Mouse (Mus musculus): ENCODE measurements around the gene Tsen34. TPM values are rescaled to one million over a fixed set of nuclear protein-coding genes. Genes with fewer than 3 reads are reported as not detected.
"Not testable (repeated sequence)": the region's sequence is repeated elsewhere in the genome, so short reads cannot be mapped to it uniquely, and the experiment has no call there.

Gene Tsen34
- polyA plus RNA-seq, 2 experiments from 2014 or later: 9.2 to 11.2 TPM

GRCm38 (mm10) chr7:3732675-3733074 lies 40.0 kb downstream of the Tsen34 start:
- ATAC-seq: not testable (repeated sequence)

Other genes with a start within 250 kb of the Tsen34 start
- not detected for gene Tarm1, start 190.2 kb upstream of the Tsen34 start, polyA plus RNA-seq (2017; shearing (Covaris generic))
- under 1 TPM in 1 of 2 experiments, not detected in 1; 0.24 TPM for gene Oscar, start 76.7 kb upstream of the Tsen34 start, polyA plus RNA-seq (2017; shearing (Covaris generic))
- 100 to 1,000 TPM; 538 to 754 TPM for gene Ndufa3, start 75.5 kb upstream of the Tsen34 start, polyA plus RNA-seq (2017; shearing (Covaris generic))
- gene Tfpt, start 62.9 kb upstream of the Tsen34 start, polyA plus RNA-seq (2017; shearing (Covaris generic)): 10 to 100 TPM; 16.0 to 21.3 TPM
- gene Prpf31, start 62.9 kb upstream of the Tsen34 start, polyA plus RNA-seq (2017; shearing (Covaris generic)): 100 to 1,000 TPM in 1 of 2 experiments, 10 to 100 TPM in 1; 95.1 to 114 TPM
- gene Cnot3, start 47.6 kb upstream of the Tsen34 start, polyA plus RNA-seq (2017; shearing (Covaris generic)): 10 to 100 TPM; 30.3 to 50.6 TPM
- gene Leng1, start 27.0 kb upstream of the Tsen34 start, polyA plus RNA-seq (2017; shearing (Covaris generic)): 1 to 10 TPM; 6.8 to 8.6 TPM
- 10 to 100 TPM; 11.0 to 17.7 TPM for gene Tmc4, start 15.3 kb upstream of the Tsen34 start, polyA plus RNA-seq (2017; shearing (Covaris generic))
- gene Mboat7, start 660 bp downstream of the Tsen34 start, polyA plus RNA-seq (2017; shearing (Covaris generic)): 10 to 100 TPM; 19.4 to 25.7 TPM
- gene Rps9, start 11.1 kb downstream of the Tsen34 start, polyA plus RNA-seq (2017; shearing (Covaris generic)): 1,000 to 10,000 TPM; 4,852 to 4,938 TPM
- 1 to 10 TPM in 1 of 2 experiments, under 1 TPM in 1; 0.38 to 1.6 TPM for gene Pirb, start 27.5 kb downstream of the Tsen34 start, polyA plus RNA-seq (2017; shearing (Covaris generic))
- gene Gm15448, start 132.8 kb downstream of the Tsen34 start, polyA plus RNA-seq (2017; shearing (Covaris generic)): under 1 TPM; 0.20 to 0.62 TPM
- gene Pira2, start 152.2 kb downstream of the Tsen34 start, polyA plus RNA-seq (2017; shearing (Covaris generic)): under 1 TPM; 0.15 to 0.32 TPM
- not detected for gene Gm14548, start 205.3 kb downstream of the Tsen34 start, polyA plus RNA-seq (2017; shearing (Covaris generic))
- gene Lilra6, start 222.6 kb downstream of the Tsen34 start, polyA plus RNA-seq (2017; shearing (Covaris generic)): under 1 TPM in 1 of 2 experiments, not detected in 1; 0.46 TPM